Mouse (Mus musculus) intestine, embryonic 14.5 days (tissue): ENCODE measurements around the gene Myo9b. TPM values are rescaled to one million over a fixed set of nuclear protein-coding genes. Genes with fewer than 3 reads are reported as not detected.

Experiments used
- ATAC-seq: fragments of 200-750 bp; cut with Nextera tagmentation; replicated peaks from 2 replicates; pipeline ENCODE4 v1.8.0; 2017; ENCODE audit warnings: low read depth, moderate number of reproducible peaks, moderate TSS enrichment, moderate library complexity; ENCODE audit not compliant: low FRiP score, low TSS enrichment
- DNase-seq: peaks from one replicate; pipeline ENCODE4 v3.0.0-alpha.2; 2018; ENCODE audit warnings: low spot score
- H3K27ac ChIP-seq: fragments of 300-500 bp; sonication (generic); 2 replicates; pipeline ENCODE4 v1.5.1; 2014; ENCODE audit warnings: low read depth, mild to moderate bottlenecking, control low read depth
- H3K27me3 ChIP-seq: fragments of 300-500 bp; sonication (generic); replicated peaks from 2 replicates; pipeline ENCODE4 v1.6.1; 2014; ENCODE audit warnings: low read length, control low read depth; ENCODE audit not compliant: control insufficient read depth, insufficient read depth
- H3K36me3 ChIP-seq: fragments of 300-500 bp; sonication (generic); 2 replicates; pipeline ENCODE4 v1.6.1; 2014; ENCODE audit warnings: low read length, control low read depth; ENCODE audit not compliant: control insufficient read depth, insufficient read depth
- H3K4me1 ChIP-seq: fragments of 300-500 bp; sonication (generic); replicated peaks from 2 replicates; pipeline ENCODE4 v1.6.1; 2014; ENCODE audit warnings: low read length, control low read depth, mixed read lengths; ENCODE audit not compliant: control insufficient read depth, insufficient read depth
- H3K4me2 ChIP-seq: fragments of 300-500 bp; sonication (generic); 2 replicates; pipeline ENCODE4 v1.6.1; 2014; ENCODE audit warnings: low read length
- H3K4me3 ChIP-seq: fragments of 300-500 bp; sonication (generic); 2 replicates; pipeline ENCODE4 v1.5.1; 2014; ENCODE audit warnings: low read depth, low read length, control low read depth, mixed read lengths
- H3K9ac ChIP-seq: fragments of 300-500 bp; sonication (generic); 2 replicates; pipeline ENCODE4 v1.6.1; 2014; ENCODE audit warnings: mild to moderate bottlenecking, low read length
- H3K9me3 ChIP-seq: fragments of 300-500 bp; sonication (generic); 2 replicates; pipeline ENCODE4 v1.6.1; 2016; ENCODE audit warnings: low read length, control low read depth; ENCODE audit not compliant: control insufficient read depth
- WGBS: fragments of 180-500 bp; shearing (Covaris S2); extraction: QIAGEN DNeasy Blood & Tissue Kit; methylation state at CpG from one replicate; pipeline ENCODE4 v1.1.7; 2014; 5-methylcytosine and 5-hydroxymethylcytosine counted together
- polyA plus RNA-seq: library from polyadenylated mRNA; unstranded; fragments of >200 nt; fragmentation: Nextera tagmentation; extraction: Ambion mirVana; gene quantifications from 2 replicates; pipeline ENCODE4 v1.2.1, GENCODE M21; 2014

The Myo9b gene
- polyA plus RNA-seq, 1 experiment from 2014 or later = 21.6 TPM

GRCm38 (mm10) chr8:71391696-71392095 lies 119.2 kb downstream of the Myo9b start:
- Histone ChIP-seq H3K4me3 (no peak overlapping the region), H3K4me1 (peaks cover 4% of the 10 kb centered on the region; the same call in 1 of the 2 replicates), H3K9me3 (no peaks in the 10 kb centered on the region), H3K27me3 (no peaks in the 10 kb centered on the region), H3K27ac (no peak overlapping the region), H3K4me2 (no peak overlapping the region), H3K9ac (no peak overlapping the region), H3K36me3 (no peaks in the 10 kb centered on the region)
- DNase-seq (no peak), ATAC-seq (no peak)
- WGBS = 90% methylated on average over 2 of the region's 2 CpGs

GRCm38 (mm10) chr8:71392391-71392790 lies 119.9 kb downstream of the Myo9b start:
- Histone ChIP-seq H3K27ac (no peak overlapping the region), H3K9ac (no peak overlapping the region), H3K4me2 (no peak overlapping the region), H3K9me3 (no peaks in the 10 kb centered on the region), H3K36me3 (no peaks in the 10 kb centered on the region), H3K4me3 (no peak overlapping the region), H3K4me1 (peaks cover 6% of the 10 kb centered on the region), H3K27me3 (no peaks in the 10 kb centered on the region)
- no peak for ATAC-seq
- 76% methylated on average over 5 of the region's 5 CpGs for WGBS
- no peak for DNase-seq

- WGBS = 15% methylated on average over 3 of the region's 3 CpGs
- H3K4me3 ChIP-seq = no peak overlapping the region
- no peak overlapping the region for H3K9ac ChIP-seq
- peaks cover 11% of the 10 kb centered on the region for H3K4me1 ChIP-seq
- H3K36me3 ChIP-seq = no peaks in the 10 kb centered on the region
- no peak overlapping the region for H3K27ac ChIP-seq
- H3K4me2 ChIP-seq = peak overlapping the region; percentile 9
- no peak for DNase-seq
- no peak for ATAC-seq
- no peaks in the 10 kb centered on the region for H3K27me3 ChIP-seq
- no peaks in the 10 kb centered on the region for H3K9me3 ChIP-seq
These were observed 120.4 kb downstream of the Myo9b start for GRCm38 (mm10) chr8:71392871-71393270.

GRCm38 (mm10) chr8:71394481-71394880 lies 122.0 kb downstream of the Myo9b start:
- Histone ChIP-seq H3K4me3 (no peak overlapping the region), H3K27ac (no peak overlapping the region)

GRCm38 (mm10) chr8:71395071-71395470 lies 122.6 kb downstream of the Myo9b start:
- Histone ChIP-seq H3K27ac (no peak overlapping the region), H3K4me1 (peaks cover 11% of the 10 kb centered on the region), H3K9me3 (no peaks in the 10 kb centered on the region), H3K36me3 (peaks cover 18% of the 10 kb centered on the region), H3K4me2 (no peak overlapping the region), H3K27me3 (no peaks in the 10 kb centered on the region), H3K4me3 (no peak overlapping the region), H3K9ac (no peak overlapping the region)
- 81% methylated on average over 10 of the region's 10 CpGs for WGBS
- no peak for ATAC-seq
- DNase-seq = no peak

More at GRCm38 (mm10) chr8:71394481-71394880, 122.0 kb downstream of the Myo9b start:
- Histone ChIP-seq H3K36me3 (peaks cover 12% of the 10 kb centered on the region), H3K27me3 (no peaks in the 10 kb centered on the region), H3K4me1 (peaks cover 11% of the 10 kb centered on the region), H3K4me2 (no peak overlapping the region), H3K9me3 (no peaks in the 10 kb centered on the region), H3K9ac (no peak overlapping the region)
- DNase-seq (no peak), ATAC-seq (no peak)
- 80% methylated on average over 7 of the region's 7 CpGs for WGBS

- Histone ChIP-seq H3K36me3 (peaks cover 19% of the 10 kb centered on the region), H3K27ac (peak within 1 kb of the TSS; percentile 59), H3K9me3 (no peaks in the 10 kb centered on the region), H3K4me1 (peaks cover 11% of the 10 kb centered on the region), H3K4me3 (peak within 1 kb of the TSS; percentile 66), H3K27me3 (no peaks in the 10 kb centered on the region), H3K9ac (no peak within 1 kb of the TSS), H3K4me2 (peak within 1 kb of the TSS; percentile 90)
- no peak for ATAC-seq
- DNase-seq = no peak
- WGBS = 84% methylated on average over 9 of the region's 9 CpGs
These were observed 123.1 kb downstream of the Myo9b start, which contains the start of gene Ushbp1 for GRCm38 (mm10) chr8:71395629-71396028. Ushbp1 (minus strand) TSS chr8:71395802.

- peak; percentile 87 for DNase-seq
- Histone ChIP-seq H3K27me3 (no peaks in the 10 kb centered on the region), H3K27ac (peak within 1 kb of the TSS; percentile 59), H3K9ac (peak within 1 kb of the TSS; percentile 58), H3K4me3 (peak within 1 kb of the TSS; percentile 66), H3K9me3 (no peaks in the 10 kb centered on the region), H3K4me2 (peak within 1 kb of the TSS; percentile 90), H3K36me3 (peaks cover 19% of the 10 kb centered on the region), H3K4me1 (peaks cover 11% of the 10 kb centered on the region)
- ATAC-seq = peak; percentile 97
- WGBS = 1% methylated on average over 34 of the region's 34 CpGs
These were observed 124.3 kb downstream of the Myo9b start, which contains the start of gene Babam1 for GRCm38 (mm10) chr8:71396639-71397305. Babam1 (plus strand) TSS chr8:71396861.

- H3K4me2 ChIP-seq = peak overlapping the region; percentile 90
- H3K27ac ChIP-seq = no peak overlapping the region
- no peaks in the 10 kb centered on the region for H3K9me3 ChIP-seq
- H3K27me3 ChIP-seq = no peaks in the 10 kb centered on the region
- H3K4me3 ChIP-seq = peak overlapping the region; percentile 66
- no peak for DNase-seq
- H3K9ac ChIP-seq = no peak overlapping the region; the same call in 1 of the 2 replicates
- peaks cover 19% of the 10 kb centered on the region for H3K36me3 ChIP-seq
- ATAC-seq = no peak
- WGBS = 85% methylated on average over 12 of the region's 12 CpGs
- H3K4me1 ChIP-seq = peaks cover 11% of the 10 kb centered on the region
These were observed 125.2 kb downstream of the Myo9b start for GRCm38 (mm10) chr8:71397701-71398100.

GRCm38 (mm10) chr8:71400826-71401225 lies 128.3 kb downstream of the Myo9b start:
- Histone ChIP-seq H3K36me3 (peaks cover 19% of the 10 kb centered on the region), H3K4me2 (no peak overlapping the region), H3K9ac (no peak overlapping the region), H3K9me3 (no peaks in the 10 kb centered on the region), H3K4me3 (no peak overlapping the region), H3K4me1 (peaks cover 18% of the 10 kb centered on the region), H3K27ac (no peak overlapping the region), H3K27me3 (no peaks in the 10 kb centered on the region)
- DNase-seq (no peak), ATAC-seq (no peak)
- WGBS = 96% methylated on average over 2 of the region's 2 CpGs
